Mouse (Mus musculus) embryonic facial prominence, embryonic 12.5 days (tissue): ENCODE results near the gene Usp54. TPM values are rescaled to one million over a fixed set of nuclear protein-coding genes. Genes with fewer than 3 reads are reported as not detected.

Experiments
- ATAC-seq: fragments of 200-750 bp; cut with Nextera tagmentation; 2 replicates; pipeline ENCODE4 v1.8.0; 2017; ENCODE audit not compliant: insufficient number of reproducible peaks, insufficient read depth, low FRiP score, low TSS enrichment
- H3K27ac ChIP-seq: fragments of 300-500 bp; sonication (generic); 2 replicates; pipeline ENCODE4 v1.5.1; 2016; ENCODE audit warnings: mild to moderate bottlenecking
- H3K27me3 ChIP-seq: fragments of 300-500 bp; sonication (generic); 2 replicates; pipeline ENCODE4 v1.6.1; 2016; ENCODE audit warnings: mild to moderate bottlenecking, moderate library complexity
- H3K36me3 ChIP-seq: fragments of 300-500 bp; sonication (generic); 2 replicates; pipeline ENCODE4 v1.6.1; 2016; ENCODE audit warnings: mild to moderate bottlenecking
- H3K4me1 ChIP-seq: fragments of 300-500 bp; sonication (generic); 2 replicates; pipeline ENCODE4 v1.6.1; 2016
- H3K4me2 ChIP-seq: fragments of 300-500 bp; sonication (generic); replicated peaks from 2 replicates; pipeline ENCODE4 v1.6.1; 2016; ENCODE audit warnings: mild to moderate bottlenecking, moderate library complexity
- H3K4me3 ChIP-seq: fragments of 300-500 bp; sonication (generic); 2 replicates; pipeline ENCODE4 v1.5.1; 2016; ENCODE audit warnings: mild to moderate bottlenecking
- H3K9ac ChIP-seq: fragments of 300-500 bp; sonication (generic); 2 replicates; pipeline ENCODE4 v1.6.1; 2016; ENCODE audit warnings: mild to moderate bottlenecking, moderate library complexity
- H3K9me3 ChIP-seq: fragments of 300-500 bp; sonication (generic); 2 replicates; pipeline ENCODE4 v1.6.1; 2016; ENCODE audit warnings: mild to moderate bottlenecking, moderate library complexity
- WGBS: fragments of 180-500 bp; shearing (Covaris S2); methylation state at CpG from one replicate; pipeline ENCODE4 v1.1.7; 2016; 5-methylcytosine and 5-hydroxymethylcytosine counted together
- polyA plus RNA-seq: library from polyadenylated mRNA; unstranded; fragments of >200 nt; fragmentation: Nextera tagmentation; extraction: Ambion mirVana; gene quantifications from 2 replicates; pipeline ENCODE4 v1.2.1, GENCODE M21; 2016

Usp54 gene
- polyA plus RNA-seq, 1 experiment from 2014 or later, result 11.1 TPM

- no peaks in the 10 kb centered on the region for H3K4me1 ChIP-seq
- no peak for ATAC-seq
These were observed 14.4 kb downstream of the Usp54 start for GRCm38 (mm10) chr14:20626447-20626846.

DNA sequence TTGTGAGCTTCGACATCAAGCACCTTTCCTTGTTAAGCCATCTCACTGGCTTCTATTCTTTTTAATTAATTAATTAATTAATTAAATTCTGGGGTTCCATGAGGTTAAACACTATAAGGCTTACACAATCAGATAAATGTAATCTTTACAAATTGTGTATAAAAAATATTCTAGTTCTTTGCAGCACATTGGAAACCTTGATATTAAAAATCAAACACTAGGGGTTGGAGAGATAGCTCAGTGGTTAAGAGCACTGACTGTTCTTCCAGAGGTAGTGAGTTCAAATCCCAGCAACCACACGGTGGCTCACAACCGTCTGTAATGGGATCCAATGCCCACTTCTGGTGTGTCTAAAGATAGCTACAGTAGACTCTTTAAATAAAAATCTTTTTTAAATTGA lies 18.0 kb downstream of the Usp54 start:
- H3K4me2 ChIP-seq, result no peak overlapping the region
- H3K4me3 ChIP-seq, result no peak overlapping the region
- H3K9me3 ChIP-seq, result no peaks in the 10 kb centered on the region
- no peak overlapping the region for H3K27ac ChIP-seq
- H3K9ac ChIP-seq, result no peak overlapping the region
- H3K4me1 ChIP-seq, result no peaks in the 10 kb centered on the region
- peaks cover 3% of the 10 kb centered on the region; the same call in 1 of the 2 replicates for H3K36me3 ChIP-seq
- no peaks in the 10 kb centered on the region for H3K27me3 ChIP-seq
- no peak for ATAC-seq
- WGBS, result 91% methylated on average over 3 of the region's 3 CpGs

More at GRCm38 (mm10) chr14:20626447-20626846, 14.4 kb downstream of the Usp54 start:
- no peak overlapping the region for H3K27ac ChIP-seq
- WGBS, result 82% methylated on average over 2 of the region's 2 CpGs
- H3K9me3 ChIP-seq, result no peaks in the 10 kb centered on the region
- no peaks in the 10 kb centered on the region for H3K27me3 ChIP-seq
- H3K36me3 ChIP-seq, result no peaks in the 10 kb centered on the region
- H3K4me3 ChIP-seq, result no peak overlapping the region
- no peak overlapping the region for H3K4me2 ChIP-seq
- no peak overlapping the region for H3K9ac ChIP-seq

- no peak overlapping the region for H3K4me3 ChIP-seq
- no peak overlapping the region for H3K9ac ChIP-seq
- WGBS, result 91% methylated on average over 2 of the region's 2 CpGs
- H3K27me3 ChIP-seq, result no peaks in the 10 kb centered on the region
- no peak overlapping the region for H3K4me2 ChIP-seq
- no peak overlapping the region for H3K27ac ChIP-seq
- no peaks in the 10 kb centered on the region for H3K9me3 ChIP-seq
- no peak for ATAC-seq
- no peaks in the 10 kb centered on the region for H3K4me1 ChIP-seq
- peaks cover 3% of the 10 kb centered on the region; the same call in 1 of the 2 replicates for H3K36me3 ChIP-seq
These were observed 18.5 kb downstream of the Usp54 start for GRCm38 (mm10) chr14:20622412-20622811.

GRCm38 (mm10) chr14:20621903-20622302 lies 19.0 kb downstream of the Usp54 start:
- Histone ChIP-seq H3K27me3 (no peaks in the 10 kb centered on the region), H3K4me2 (no peak overlapping the region), H3K9ac (no peak overlapping the region), H3K4me1 (no peaks in the 10 kb centered on the region), H3K4me3 (no peak overlapping the region), H3K36me3 (peaks cover 3% of the 10 kb centered on the region; the same call in 1 of the 2 replicates), H3K27ac (no peak overlapping the region), H3K9me3 (no peaks in the 10 kb centered on the region)
- 91% methylated on average over 2 of the region's 2 CpGs for WGBS
- no peak for ATAC-seq

DNA sequence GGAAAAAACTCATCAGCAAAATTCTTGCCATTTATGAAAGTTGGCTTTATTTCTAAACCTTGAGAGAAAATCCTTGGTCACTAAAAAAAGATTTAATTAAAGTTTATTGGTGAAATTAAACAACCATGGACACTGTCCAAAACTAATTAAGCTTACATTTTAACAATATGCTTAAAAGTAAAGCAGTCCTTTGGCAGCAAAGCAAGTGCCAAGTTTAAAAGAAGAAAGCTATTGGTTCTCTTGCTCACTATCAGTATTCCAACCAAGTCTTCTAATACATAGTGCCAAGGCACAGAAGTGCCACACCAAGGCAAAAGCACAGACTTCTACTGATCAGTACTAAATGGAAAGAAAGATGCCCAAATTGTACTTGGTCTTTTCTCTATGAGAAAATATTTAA lies 21.7 kb downstream of the Usp54 start:
- H3K4me3 ChIP-seq, result no peak overlapping the region
- H3K9me3 ChIP-seq, result no peaks in the 10 kb centered on the region
- no peaks in the 10 kb centered on the region for H3K4me1 ChIP-seq
- H3K27ac ChIP-seq, result no peak overlapping the region
- no peak overlapping the region for H3K4me2 ChIP-seq
- no peak overlapping the region for H3K9ac ChIP-seq
- no peaks in the 10 kb centered on the region for H3K27me3 ChIP-seq
- H3K36me3 ChIP-seq, result peaks cover 3% of the 10 kb centered on the region; the same call in 1 of the 2 replicates
- no peak for ATAC-seq

DNA sequence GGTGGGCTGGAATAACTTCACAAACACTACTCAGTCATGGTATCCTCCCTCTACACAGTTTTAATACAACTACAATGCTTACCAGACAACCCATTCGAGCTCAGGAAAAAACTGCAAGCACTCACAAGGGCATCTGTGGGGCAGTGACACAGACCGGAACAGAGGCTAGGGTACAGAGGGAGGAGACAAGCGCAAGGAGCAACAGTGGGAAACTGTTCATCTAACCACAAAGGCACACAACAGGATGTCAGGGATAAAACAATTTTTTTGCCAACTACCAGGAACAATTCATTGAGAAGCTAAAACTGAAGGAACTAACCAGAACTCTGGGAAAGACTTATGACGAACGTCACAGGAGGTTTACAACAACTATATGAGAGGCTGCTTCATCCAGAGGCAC lies 22.7 kb downstream of the Usp54 start:
- ATAC-seq, result no peak
- H3K4me2 ChIP-seq, result no peak overlapping the region
- no peaks in the 10 kb centered on the region for H3K9me3 ChIP-seq
- no peak overlapping the region for H3K27ac ChIP-seq
- 82% methylated on average over 5 of the region's 5 CpGs for WGBS
- H3K4me3 ChIP-seq, result no peak overlapping the region
- H3K4me1 ChIP-seq, result no peaks in the 10 kb centered on the region
- H3K36me3 ChIP-seq, result peaks cover 3% of the 10 kb centered on the region; the same call in 1 of the 2 replicates
- H3K27me3 ChIP-seq, result no peaks in the 10 kb centered on the region
- H3K9ac ChIP-seq, result no peak overlapping the region

- no peaks in the 10 kb centered on the region for H3K9me3 ChIP-seq
- H3K27me3 ChIP-seq, result no peaks in the 10 kb centered on the region
- H3K9ac ChIP-seq, result no peak overlapping the region
- no peak overlapping the region for H3K4me3 ChIP-seq
- no peak overlapping the region for H3K4me2 ChIP-seq
- WGBS, result 53% methylated on average over 2 of the region's 2 CpGs
- peaks cover 3% of the 10 kb centered on the region; the same call in 1 of the 2 replicates for H3K36me3 ChIP-seq
- H3K27ac ChIP-seq, result no peak overlapping the region
- ATAC-seq, result no peak
- H3K4me1 ChIP-seq, result no peaks in the 10 kb centered on the region
These were observed 24.4 kb downstream of the Usp54 start for GRCm38 (mm10) chr14:20616421-20616820.

DNA sequence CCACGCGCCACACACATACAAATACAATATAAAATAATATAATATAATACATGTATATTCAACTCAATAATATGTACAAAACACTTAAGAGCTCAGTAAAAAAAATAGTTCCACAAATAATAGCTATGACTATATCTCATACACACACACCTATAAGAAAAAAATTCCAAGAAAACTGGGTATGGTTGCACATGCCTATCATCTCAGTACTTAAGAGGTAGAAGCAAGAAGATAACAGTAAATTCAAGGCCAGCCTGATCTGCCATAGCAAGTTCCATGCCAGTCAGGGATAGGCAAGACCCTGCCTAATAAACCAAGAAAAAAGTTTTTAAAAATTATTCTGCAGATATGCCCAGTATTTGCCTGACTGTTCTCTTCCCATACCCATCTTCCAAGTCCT lies 25.8 kb downstream of the Usp54 start:
- H3K4me1 ChIP-seq, result no peaks in the 10 kb centered on the region
- no peak for ATAC-seq
- H3K36me3 ChIP-seq, result no peaks in the 10 kb centered on the region
- H3K9me3 ChIP-seq, result no peaks in the 10 kb centered on the region
- no peak overlapping the region for H3K4me3 ChIP-seq
- no peak overlapping the region for H3K4me2 ChIP-seq
- H3K9ac ChIP-seq, result no peak overlapping the region
- H3K27me3 ChIP-seq, result no peaks in the 10 kb centered on the region
- H3K27ac ChIP-seq, result no peak overlapping the region
- WGBS, result 100% methylated on average over 2 of the region's 2 CpGs

DNA sequence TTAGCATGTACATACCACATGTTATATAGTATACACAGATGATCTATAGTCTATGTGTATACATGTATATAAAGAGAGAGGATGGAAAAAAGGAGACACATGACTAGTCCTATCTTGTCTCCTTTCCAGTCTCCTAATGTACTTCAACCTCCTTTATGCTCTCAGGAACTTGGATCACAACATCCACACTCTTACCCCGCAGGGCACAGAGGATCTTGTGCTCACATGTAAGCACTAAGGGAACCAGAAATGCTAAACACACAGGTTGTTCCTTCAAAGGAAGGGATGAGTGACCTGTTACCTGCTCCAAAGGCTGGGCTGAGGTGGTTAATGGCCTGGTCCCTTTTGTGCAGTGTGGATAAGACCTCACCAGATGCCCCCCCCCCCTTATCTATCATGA lies 28.0 kb downstream of the Usp54 start:
- no peaks in the 10 kb centered on the region for H3K4me1 ChIP-seq
- H3K9ac ChIP-seq, result no peak overlapping the region
- no peaks in the 10 kb centered on the region for H3K27me3 ChIP-seq
- no peak for ATAC-seq
- no peak overlapping the region for H3K4me2 ChIP-seq
- H3K27ac ChIP-seq, result no peak overlapping the region
- no peak overlapping the region for H3K4me3 ChIP-seq
- H3K9me3 ChIP-seq, result no peaks in the 10 kb centered on the region
- WGBS, result 96% methylated on average over 1 of the region's 1 CpGs
- no peaks in the 10 kb centered on the region for H3K36me3 ChIP-seq

DNA sequence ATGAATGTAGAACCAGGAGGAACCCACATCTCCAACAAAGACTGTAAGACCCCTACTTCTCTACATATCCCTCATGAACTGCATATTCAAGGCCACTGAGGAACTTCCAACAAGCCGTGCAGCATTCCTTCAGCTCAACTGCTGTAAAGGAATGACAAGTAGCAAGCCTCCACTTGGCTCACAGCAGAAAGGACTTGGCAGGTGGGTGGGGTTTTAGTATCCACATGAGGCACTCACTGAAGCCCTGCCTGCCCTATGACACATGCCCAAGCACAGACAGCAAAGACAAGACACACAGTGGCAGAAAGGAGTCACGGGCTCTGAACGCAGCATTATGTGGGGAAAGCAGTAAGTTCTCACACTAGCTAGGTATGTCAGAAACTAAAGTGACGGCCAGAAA lies 30.7 kb downstream of the Usp54 start:
- H3K27ac ChIP-seq, result no peak overlapping the region
- no peak overlapping the region for H3K4me2 ChIP-seq
- H3K27me3 ChIP-seq, result no peaks in the 10 kb centered on the region
- 75% methylated on average over 4 of the region's 4 CpGs for WGBS
- peaks cover 3% of the 10 kb centered on the region; the same call in 1 of the 2 replicates for H3K36me3 ChIP-seq
- no peaks in the 10 kb centered on the region for H3K9me3 ChIP-seq
- no peak overlapping the region for H3K4me3 ChIP-seq
- no peak overlapping the region for H3K9ac ChIP-seq
- H3K4me1 ChIP-seq, result no peaks in the 10 kb centered on the region
- ATAC-seq, result no peak

DNA sequence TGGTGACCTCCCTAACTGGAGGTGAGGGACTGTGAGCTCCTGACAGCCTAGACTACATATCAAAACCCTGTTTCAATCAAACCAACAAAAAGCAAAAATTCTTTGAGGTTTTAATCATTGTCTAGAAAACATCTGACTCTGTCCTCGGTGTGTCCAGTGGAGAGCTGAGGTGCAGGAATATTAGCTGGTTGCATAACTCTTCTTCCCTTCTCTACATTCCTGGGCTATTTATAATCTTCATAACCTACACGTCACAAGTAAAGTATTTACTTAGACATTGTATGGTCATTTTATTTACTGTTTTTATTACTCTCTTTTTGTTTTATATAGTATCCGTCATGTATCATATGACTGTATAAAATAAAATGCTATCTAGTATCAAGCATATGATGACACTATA lies 31.3 kb downstream of the Usp54 start:
- no peaks in the 10 kb centered on the region for H3K4me1 ChIP-seq
- no peak for ATAC-seq
- 78% methylated on average over 3 of the region's 3 CpGs for WGBS
- no peaks in the 10 kb centered on the region for H3K9me3 ChIP-seq
- H3K4me2 ChIP-seq, result no peak overlapping the region
- no peak overlapping the region for H3K4me3 ChIP-seq
- peaks cover 3% of the 10 kb centered on the region; the same call in 1 of the 2 replicates for H3K36me3 ChIP-seq
- H3K9ac ChIP-seq, result no peak overlapping the region
- H3K27me3 ChIP-seq, result no peaks in the 10 kb centered on the region
- no peak overlapping the region for H3K27ac ChIP-seq

- Histone ChIP-seq H3K9me3 (no peaks in the 10 kb centered on the region), H3K4me1 (no peaks in the 10 kb centered on the region), H3K36me3 (peaks cover 3% of the 10 kb centered on the region; the same call in 1 of the 2 replicates), H3K27ac (no peak overlapping the region), H3K9ac (no peak overlapping the region), H3K27me3 (no peaks in the 10 kb centered on the region), H3K4me3 (no peak overlapping the region), H3K4me2 (no peak overlapping the region)
- WGBS, result 83% methylated on average over 9 of the region's 9 CpGs
- ATAC-seq, result no peak
These were observed 33.3 kb downstream of the Usp54 start for GRCm38 (mm10) chr14:20607396-20608126.
